Mouse (Mus musculus): ENCODE results near the gene Rbm20. TPM values are rescaled to one million over a fixed set of nuclear protein-coding genes. Genes with fewer than 3 reads are reported as not detected.
A peak's percentile ranks its signal among the peaks of the same experiment; 100 is the strongest.

The Rbm20 gene
- polyA plus RNA-seq, 1 experiment from 2014 or later, result 0.62 TPM

- Histone ChIP-seq H3K4me1 (replicated peaks; ENCODE audit: control insufficient read depth, insufficient read depth, low read length) (no peaks in the 10 kb centered on the region), H3K4me3 (ENCODE audit: low read depth, low read length) (no peak overlapping the region), H3K9me3 (ENCODE audit: control insufficient read depth, low read length) (no peaks in the 10 kb centered on the region), H3K9ac (ENCODE audit: low read length) (no peak overlapping the region), H3K36me3 (ENCODE audit: control insufficient read depth, insufficient read depth, low read length) (no peaks in the 10 kb centered on the region), H3K4me2 (ENCODE audit: low read length) (no peak overlapping the region), H3K27me3 (replicated peaks; ENCODE audit: control insufficient read depth, insufficient read depth, low read length) (no peaks in the 10 kb centered on the region), H3K27ac (ENCODE audit: low read depth) (no peak overlapping the region)
- ATAC-seq (replicated peaks; ENCODE audit: low FRiP score, low TSS enrichment, low read depth) (no peak), DNase-seq (ENCODE audit: low spot score) (no peak)
- WGBS, result 79% methylated on average over 1 of the region's 1 CpGs
Measured at GRCm38 (mm10) chr19:53880460-53880859, 203.4 kb downstream of the Rbm20 start.

DNA sequence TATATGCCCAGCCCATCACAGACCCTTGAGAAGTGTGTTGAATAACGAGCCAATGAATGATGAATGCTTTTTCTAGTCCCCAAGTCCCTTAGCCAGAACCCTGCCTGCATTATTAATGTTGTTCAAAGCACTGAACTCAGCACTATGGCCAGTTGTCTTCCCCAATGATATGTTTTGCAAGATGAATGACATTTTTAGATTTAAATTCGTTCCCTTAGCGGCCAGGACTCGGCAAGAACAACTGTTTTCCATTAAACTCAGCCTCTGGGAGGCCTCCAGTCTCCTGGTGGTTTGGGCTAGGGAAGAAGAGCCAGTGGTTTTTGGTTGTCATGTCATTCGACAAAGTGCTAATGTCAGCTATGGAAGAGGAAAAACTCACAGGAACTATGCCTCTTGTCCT, 204.7 kb downstream of the Rbm20 start:
- Histone ChIP-seq H3K4me1 (replicated peaks; ENCODE audit: control insufficient read depth, insufficient read depth, low read length) (no peaks in the 10 kb centered on the region), H3K4me2 (ENCODE audit: low read length) (no peak overlapping the region), H3K4me3 (ENCODE audit: low read depth, low read length) (no peak overlapping the region), H3K36me3 (ENCODE audit: control insufficient read depth, insufficient read depth, low read length) (no peaks in the 10 kb centered on the region), H3K27ac (ENCODE audit: low read depth) (no peak overlapping the region), H3K9ac (ENCODE audit: low read length) (no peak overlapping the region), H3K27me3 (replicated peaks; ENCODE audit: control insufficient read depth, insufficient read depth, low read length) (no peaks in the 10 kb centered on the region), H3K9me3 (ENCODE audit: control insufficient read depth, low read length) (no peaks in the 10 kb centered on the region)
- no peak for ATAC-seq (replicated peaks; ENCODE audit: low FRiP score, low TSS enrichment, low read depth)
- no peak for DNase-seq (ENCODE audit: low spot score)
- WGBS, result 71% methylated on average over 5 of the region's 5 CpGs

DNA sequence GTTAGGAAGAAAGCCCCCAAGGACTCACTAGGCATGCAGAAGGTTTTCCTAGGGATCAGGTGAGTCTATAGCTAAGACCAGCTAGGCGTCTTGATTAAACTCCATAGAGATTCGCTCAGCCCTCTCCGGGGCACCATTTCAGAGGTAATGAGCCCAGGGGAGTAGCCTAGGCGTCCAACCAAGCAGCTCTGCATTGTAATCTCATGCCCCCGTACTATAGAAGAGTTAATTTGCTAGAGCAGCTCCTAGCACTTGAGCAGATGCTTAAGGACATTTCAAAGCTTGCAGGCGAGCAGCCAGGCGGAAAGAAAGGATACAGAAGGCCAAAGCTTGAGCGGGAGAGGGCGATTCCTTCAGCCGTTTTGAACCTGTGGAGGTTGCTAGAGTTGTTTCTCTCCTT, 208.3 kb downstream of the Rbm20 start:
- ATAC-seq (replicated peaks; ENCODE audit: low FRiP score, low TSS enrichment, low read depth), result no peak
- Histone ChIP-seq H3K36me3 (ENCODE audit: control insufficient read depth, insufficient read depth, low read length) (no peaks in the 10 kb centered on the region), H3K4me3 (ENCODE audit: low read depth, low read length) (no peak overlapping the region), H3K27ac (ENCODE audit: low read depth) (no peak overlapping the region), H3K27me3 (replicated peaks; ENCODE audit: control insufficient read depth, insufficient read depth, low read length) (no peaks in the 10 kb centered on the region), H3K9me3 (ENCODE audit: control insufficient read depth, low read length) (no peaks in the 10 kb centered on the region), H3K4me1 (replicated peaks; ENCODE audit: control insufficient read depth, insufficient read depth, low read length) (no peaks in the 10 kb centered on the region), H3K4me2 (ENCODE audit: low read length) (no peak overlapping the region), H3K9ac (ENCODE audit: low read length) (no peak overlapping the region)
- DNase-seq (ENCODE audit: low spot score), result no peak
- WGBS, result 80% methylated on average over 10 of the region's 10 CpGs

GRCm38 (mm10) chr19:53886576-53887370, 209.7 kb downstream of the Rbm20 start:
- no peaks in the 10 kb centered on the region for H3K27me3 ChIP-seq (replicated peaks; ENCODE audit: control insufficient read depth, insufficient read depth, low read length)
- ATAC-seq (replicated peaks; ENCODE audit: low FRiP score, low TSS enrichment, low read depth), result no peak
- WGBS, result 86% methylated on average over 10 of the region's 10 CpGs
- no peak overlapping the region for H3K4me2 ChIP-seq (ENCODE audit: low read length)
- no peak overlapping the region for H3K27ac ChIP-seq (ENCODE audit: low read depth)
- H3K9me3 ChIP-seq (ENCODE audit: control insufficient read depth, low read length), result no peaks in the 10 kb centered on the region
- no peak for DNase-seq (ENCODE audit: low spot score)
- no peaks in the 10 kb centered on the region for H3K36me3 ChIP-seq (ENCODE audit: control insufficient read depth, insufficient read depth, low read length)
- no peak overlapping the region for H3K9ac ChIP-seq (ENCODE audit: low read length)
- H3K4me1 ChIP-seq (replicated peaks; ENCODE audit: control insufficient read depth, insufficient read depth, low read length), result peaks cover 12% of the 10 kb centered on the region
- no peak overlapping the region for H3K4me3 ChIP-seq (ENCODE audit: low read depth, low read length)

DNA sequence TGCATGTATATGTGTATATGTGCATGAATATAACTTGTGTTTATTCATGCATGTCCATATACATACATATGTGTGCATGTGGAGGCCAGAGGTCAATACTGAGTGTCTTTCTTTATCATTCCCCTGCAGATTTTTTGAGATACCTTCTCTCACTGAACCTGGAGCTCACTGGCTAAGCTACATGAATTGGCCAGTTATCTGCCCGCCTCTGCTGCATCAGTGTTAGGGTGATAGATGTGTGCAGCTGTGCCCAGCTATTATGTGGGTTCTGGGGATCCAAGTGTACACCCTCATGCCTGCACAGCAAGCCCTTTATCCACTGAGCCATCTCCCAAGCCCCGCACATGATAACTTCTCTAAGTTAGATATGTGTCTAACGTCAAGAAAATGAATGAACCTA, 210.7 kb downstream of the Rbm20 start:
- H3K27me3 ChIP-seq (replicated peaks; ENCODE audit: control insufficient read depth, insufficient read depth, low read length), result no peaks in the 10 kb centered on the region
- no peaks in the 10 kb centered on the region for H3K36me3 ChIP-seq (ENCODE audit: control insufficient read depth, insufficient read depth, low read length)
- no peak overlapping the region for H3K4me3 ChIP-seq (ENCODE audit: low read depth, low read length)
- no peak overlapping the region for H3K27ac ChIP-seq (ENCODE audit: low read depth)
- no peaks in the 10 kb centered on the region for H3K9me3 ChIP-seq (ENCODE audit: control insufficient read depth, low read length)
- no peak for DNase-seq (ENCODE audit: low spot score)
- ATAC-seq (replicated peaks; ENCODE audit: low FRiP score, low TSS enrichment, low read depth), result no peak
- peaks cover 21% of the 10 kb centered on the region for H3K4me1 ChIP-seq (replicated peaks; ENCODE audit: control insufficient read depth, insufficient read depth, low read length)
- 69% methylated on average over 3 of the region's 3 CpGs for WGBS
- no peak overlapping the region for H3K9ac ChIP-seq (ENCODE audit: low read length)
- H3K4me2 ChIP-seq (ENCODE audit: low read length), result no peak overlapping the region

DNA sequence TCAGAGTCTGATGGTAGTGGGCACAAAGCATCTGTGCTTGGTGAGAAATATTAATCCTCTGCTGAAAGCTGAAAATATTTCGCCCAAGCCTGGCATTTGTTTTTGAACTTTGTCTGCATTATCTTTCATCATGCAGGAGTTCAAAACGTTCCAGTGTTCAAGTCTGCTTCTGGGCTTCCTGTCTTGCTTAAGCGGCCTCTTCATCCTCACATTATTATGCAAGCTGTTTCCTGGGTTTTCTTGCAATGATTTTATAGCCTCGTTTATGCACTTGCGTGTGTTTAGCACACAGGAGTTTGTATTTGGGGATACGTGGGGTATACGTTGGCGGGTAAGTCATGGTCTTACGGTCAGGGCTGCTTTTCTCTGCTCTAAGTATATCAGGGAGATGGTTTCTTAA, 211.2 kb downstream of the Rbm20 start:
- Histone ChIP-seq H3K27ac (ENCODE audit: low read depth) (no peak overlapping the region), H3K36me3 (ENCODE audit: control insufficient read depth, insufficient read depth, low read length) (no peaks in the 10 kb centered on the region), H3K4me3 (ENCODE audit: low read depth, low read length) (no peak overlapping the region), H3K4me1 (replicated peaks; ENCODE audit: control insufficient read depth, insufficient read depth, low read length) (peaks cover 21% of the 10 kb centered on the region), H3K9ac (ENCODE audit: low read length) (no peak overlapping the region), H3K9me3 (ENCODE audit: control insufficient read depth, low read length) (no peaks in the 10 kb centered on the region), H3K4me2 (ENCODE audit: low read length) (no peak overlapping the region), H3K27me3 (replicated peaks; ENCODE audit: control insufficient read depth, insufficient read depth, low read length) (no peaks in the 10 kb centered on the region)
- WGBS, result 81% methylated on average over 9 of the region's 9 CpGs
- DNase-seq (ENCODE audit: low spot score) (no peak), ATAC-seq (replicated peaks; ENCODE audit: low FRiP score, low TSS enrichment, low read depth) (no peak)

- H3K4me2 ChIP-seq (ENCODE audit: low read length), result no peak overlapping the region
- H3K36me3 ChIP-seq (ENCODE audit: control insufficient read depth, insufficient read depth, low read length), result no peaks in the 10 kb centered on the region
- H3K9me3 ChIP-seq (ENCODE audit: control insufficient read depth, low read length), result no peaks in the 10 kb centered on the region
- DNase-seq (ENCODE audit: low spot score) (no peak), ATAC-seq (replicated peaks; ENCODE audit: low FRiP score, low TSS enrichment, low read depth) (no peak)
- no peak overlapping the region for H3K4me3 ChIP-seq (ENCODE audit: low read depth, low read length)
- H3K27ac ChIP-seq (ENCODE audit: low read depth), result no peak overlapping the region
- H3K27me3 ChIP-seq (replicated peaks; ENCODE audit: control insufficient read depth, insufficient read depth, low read length), result no peaks in the 10 kb centered on the region
- WGBS, result 77% methylated on average over 5 of the region's 5 CpGs
- peaks cover 29% of the 10 kb centered on the region for H3K4me1 ChIP-seq (replicated peaks; ENCODE audit: control insufficient read depth, insufficient read depth, low read length)
- H3K9ac ChIP-seq (ENCODE audit: low read length), result no peak overlapping the region
Measured at GRCm38 (mm10) chr19:53889555-53889954, 212.4 kb downstream of the Rbm20 start.

DNA sequence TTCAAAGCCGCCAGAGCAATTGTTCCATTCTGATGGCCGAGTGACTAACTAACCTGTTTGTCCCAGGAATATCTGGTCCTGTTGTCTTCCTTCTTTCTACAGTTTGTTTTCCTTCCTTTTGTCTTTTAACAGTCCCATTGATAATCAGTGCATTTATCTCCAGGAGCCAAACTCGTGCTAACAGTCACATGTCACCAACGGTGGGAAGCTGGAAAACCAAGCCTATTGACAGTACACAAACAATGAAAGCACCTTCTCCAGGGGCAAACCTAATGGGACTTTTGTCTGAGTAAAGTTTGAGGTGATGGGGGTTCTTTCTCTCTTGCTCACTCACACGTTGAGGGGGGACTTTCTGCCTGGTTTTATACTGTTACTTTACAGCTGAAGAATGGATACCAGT, 213.2 kb downstream of the Rbm20 start:
- no peak overlapping the region for H3K4me3 ChIP-seq (ENCODE audit: low read depth, low read length)
- no peak overlapping the region for H3K4me2 ChIP-seq (ENCODE audit: low read length)
- H3K27me3 ChIP-seq (replicated peaks; ENCODE audit: control insufficient read depth, insufficient read depth, low read length), result no peaks in the 10 kb centered on the region
- H3K36me3 ChIP-seq (ENCODE audit: control insufficient read depth, insufficient read depth, low read length), result no peaks in the 10 kb centered on the region
- H3K27ac ChIP-seq (ENCODE audit: low read depth), result no peak overlapping the region
- no peak overlapping the region for H3K9ac ChIP-seq (ENCODE audit: low read length)
- no peak for DNase-seq (ENCODE audit: low spot score)
- H3K4me1 ChIP-seq (replicated peaks; ENCODE audit: control insufficient read depth, insufficient read depth, low read length), result peaks cover 29% of the 10 kb centered on the region
- no peaks in the 10 kb centered on the region for H3K9me3 ChIP-seq (ENCODE audit: control insufficient read depth, low read length)
- no peak for ATAC-seq (replicated peaks; ENCODE audit: low FRiP score, low TSS enrichment, low read depth)
- 61% methylated on average over 5 of the region's 5 CpGs for WGBS

- 57% methylated on average over 5 of the region's 5 CpGs for WGBS
- Histone ChIP-seq H3K27ac (ENCODE audit: low read depth) (peak overlapping the region; percentile 33; the same call in 1 of the 2 replicates), H3K4me1 (replicated peaks; ENCODE audit: control insufficient read depth, insufficient read depth, low read length) (peaks cover 29% of the 10 kb centered on the region), H3K36me3 (ENCODE audit: control insufficient read depth, insufficient read depth, low read length) (no peaks in the 10 kb centered on the region), H3K9me3 (ENCODE audit: control insufficient read depth, low read length) (no peaks in the 10 kb centered on the region), H3K9ac (ENCODE audit: low read length) (no peak overlapping the region), H3K4me3 (ENCODE audit: low read depth, low read length) (no peak overlapping the region), H3K4me2 (ENCODE audit: low read length) (no peak overlapping the region), H3K27me3 (replicated peaks; ENCODE audit: control insufficient read depth, insufficient read depth, low read length) (no peaks in the 10 kb centered on the region)
- ATAC-seq (replicated peaks; ENCODE audit: low FRiP score, low TSS enrichment, low read depth) (no peak), DNase-seq (ENCODE audit: low spot score) (no peak)
Measured at GRCm38 (mm10) chr19:53890781-53891251, 213.7 kb downstream of the Rbm20 start.
